Comparison of ENCODE assay signal across 8 mouse cellular contexts in the genomic region with DNA sequence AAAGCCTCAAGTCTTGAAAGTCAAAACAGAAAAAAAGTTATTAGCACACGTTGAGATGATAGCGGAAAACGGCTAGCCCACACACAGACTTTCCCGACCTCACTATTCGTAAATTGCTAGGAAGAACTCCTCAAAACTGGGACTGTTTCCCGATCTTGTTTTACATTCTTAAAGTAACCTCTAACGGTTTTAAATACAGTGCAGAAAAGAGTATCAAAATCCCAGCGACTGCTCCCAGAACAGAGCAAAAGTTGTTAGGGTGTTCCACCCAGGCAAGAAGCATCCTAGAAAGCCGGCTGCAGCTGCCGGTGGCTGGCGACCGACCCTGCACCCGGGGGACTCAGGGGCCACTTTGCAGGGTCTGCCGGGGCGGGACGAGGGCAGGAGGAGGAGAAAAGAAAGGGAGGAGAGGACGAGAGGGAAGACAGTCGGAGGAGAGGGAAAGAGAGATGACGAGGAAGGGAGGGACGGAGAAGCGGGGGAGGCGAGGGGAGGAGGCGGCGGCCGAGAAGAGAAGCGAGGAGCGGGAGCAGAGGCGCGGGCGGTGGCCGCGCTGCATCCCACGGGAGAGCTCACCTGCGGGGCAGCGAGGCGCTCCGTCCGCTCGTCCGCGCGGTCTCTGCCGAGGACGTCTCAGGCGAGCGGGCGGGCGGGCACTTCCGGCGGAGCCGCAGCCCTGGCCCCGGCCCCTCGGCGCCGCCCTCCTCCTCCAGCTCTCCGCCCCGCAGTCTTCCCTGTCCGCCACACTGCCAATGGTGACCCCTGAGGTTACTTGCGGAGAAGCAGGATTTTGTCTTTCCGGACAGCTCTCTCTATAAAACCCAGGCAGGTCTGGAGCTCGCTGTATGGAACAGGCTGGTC. TPM values are rescaled to one million over a fixed set of nuclear protein-coding genes. Genes with fewer than 3 reads are reported as not detected.
DNase-seq lines count a peak whose midpoint lies in the region; ATAC-seq lines count a peak whose summit lies in the region.

A gene (minus strand): TSS at position 661 of the 861 bp plus-strand sequence.

- ATAC-seq in frontal cortex, adult (ENCODE audit: low TSS enrichment), result peak; percentile 45

- H3K9me3 ChIP-seq in megakaryocyte, embryonic 14.5 days, result no peaks in the 10 kb centered on the region

- intact Hi-C loops in left cerebral cortex, postnatal 14 days (cut with DNase I), result no loop called here

- DNase-seq in frontal cortex, postnatal 14 days (ENCODE audit: low spot score in 2 of 2), result no peak
- peak; percentile 34 to 59 for DNase-seq in cerebellum, postnatal 4 days (ENCODE audit: low spot score in 2 of 2)
- DNase-seq in gastrocnemius, postnatal 25 days, result peak; percentile 37
- DNase-seq in induced T-regulatory cell, adult 2 months (ENCODE audit: low read depth), result peak; percentile 60
- DNase-seq in left cerebral cortex, postnatal 14 days (ENCODE audit: low spot score in 2 of 2), result peak in 1 of 2 experiments; percentile 37
- DNase-seq in right cerebral cortex, adult 2 months (ENCODE audit: low spot score in 2 of 2), result peak; percentile 35 to 38

- H3K4me3 ChIP-seq in megakaryocyte, embryonic 14.5 days (replicated peaks), result peak within 1 kb of the TSS; percentile 93

- peaks cover 18% of the 10 kb centered on the region for H3K27me3 ChIP-seq in megakaryocyte, embryonic 14.5 days (replicated peaks)

- peaks cover 39% of the 10 kb centered on the region for H3K4me1 ChIP-seq in megakaryocyte, embryonic 14.5 days

- H3K36me3 ChIP-seq in megakaryocyte, embryonic 14.5 days (replicated peaks; ENCODE audit: low read length), result no peaks in the 10 kb centered on the region

RNA-seq across cellular contexts. Expression of the gene that starts here (rescaled TPM):
- total RNA-seq in gastrocnemius, postnatal 25 days (2021), result 1 to 10 TPM; 5.0 to 6.5 TPM
- 10 to 100 TPM; 15.5 to 15.6 TPM for total RNA-seq in left cerebral cortex, postnatal 14 days (2021)
- 1.9 and 3.4 TPM in 2 replicates for polyA plus RNA-seq in megakaryocyte, embryonic 14.5 days (2012; ENCODE audit: insufficient read depth, low replicate concordance)

Comparison
In these comparisons a context has a peak if more than half of its experiments do, and no peak if none do; other contexts are left out.
1. DNase-seq: peak in cerebellum, postnatal 4 days (2 of 2), gastrocnemius, postnatal 25 days (single experiment), induced T-regulatory cell, adult 2 months (single experiment) and right cerebral cortex, adult 2 months (2 of 2); none in frontal cortex, postnatal 14 days (0 of 2).